Comparison of ENCODE assay signal across 15 mouse cellular contexts in genomic region chr10:31873323-31873895, GRCm38 (mm10).
DNase-seq lines count a peak whose midpoint lies in the region; ATAC-seq and TF ChIP-seq lines count a peak whose summit lies in the region.
"Had no signal": no experiment of that assay in that cellular context is flagged by ENCODE, and none has a peak within 500 bp of the region (broad histone marks: within the 10 kb centered on the region; RNA-seq: fewer than 3 reads in every experiment).

No protein-coding gene starts in this region.

- H3K4me1 ChIP-seq in forebrain, postnatal 0 days (ENCODE audit: insufficient read depth), result no peaks in the 10 kb centered on the region
- no peaks in the 10 kb centered on the region for H3K4me1 ChIP-seq in midbrain, embryonic 14.5 days (ENCODE audit: control insufficient read depth, insufficient read depth, low read length)
- no peaks in the 10 kb centered on the region for H3K4me1 ChIP-seq in intestine, embryonic 15.5 days (replicated peaks)

- H3K36me3 ChIP-seq in forebrain, postnatal 0 days (ENCODE audit: insufficient read depth), result no peaks in the 10 kb centered on the region
- no peaks in the 10 kb centered on the region for H3K36me3 ChIP-seq in midbrain, embryonic 14.5 days (ENCODE audit: control insufficient read depth, insufficient read depth, low read length)
- no peaks in the 10 kb centered on the region for H3K36me3 ChIP-seq in intestine, embryonic 15.5 days

- no peak for TF ChIP-seq CTCF in forebrain, postnatal 0 days (IDR thresholded peaks at IDR 0.05; ENCODE audit: low read depth)

- H3K27me3 ChIP-seq in forebrain, postnatal 0 days (ENCODE audit: insufficient read depth, low read length), result no peaks in the 10 kb centered on the region
- no peaks in the 10 kb centered on the region for H3K27me3 ChIP-seq in midbrain, embryonic 14.5 days (ENCODE audit: control insufficient read depth, insufficient read depth, low read length)
- no peaks in the 10 kb centered on the region for H3K27me3 ChIP-seq in intestine, embryonic 15.5 days (replicated peaks)

- WGBS in forebrain, postnatal 0 days, result 41% methylated on average over 4 of the region's 4 CpGs
- 60% methylated on average over 4 of the region's 4 CpGs for WGBS in midbrain, embryonic 14.5 days
- WGBS in intestine, embryonic 15.5 days, result 60% methylated on average over 4 of the region's 4 CpGs

- peak; percentile 40; the same call in 1 of the 2 replicates for ATAC-seq in forebrain, postnatal 0 days
- peak; percentile 66; the same call in 1 of the 2 replicates for ATAC-seq in midbrain, embryonic 14.5 days (ENCODE audit: low FRiP score, low TSS enrichment)
- no peak for ATAC-seq in frontal cortex, adult (ENCODE audit: low TSS enrichment)
- ATAC-seq in intestine, embryonic 15.5 days, result no peak

- peak; percentile 32 to 46 for DNase-seq in cerebellum, postnatal 14 days
- no peak for DNase-seq in cerebellum, postnatal 25 days
- DNase-seq in brain, adult 2 months (ENCODE audit: low read depth, low spot score), result peak; percentile 5
- peak; percentile 12 for DNase-seq in forebrain, postnatal 0 days
- DNase-seq in midbrain, embryonic 14.5 days, result peak; percentile 7
- DNase-seq in layer of hippocampus, adult 11-12 months (ENCODE audit: low spot score), result no peak
- DNase-seq: cerebellum, postnatal 36 days; gastrocnemius, adult 2 months; kidney, adult 11 months; liver; lung, embryonic 14.5 days; right cerebral cortex, adult 18-20 months; spleen, adult 18-20 months had no signal

- H3K9ac ChIP-seq in forebrain, postnatal 0 days, result no peak overlapping the region
- H3K9ac ChIP-seq in midbrain, embryonic 14.5 days (replicated peaks; ENCODE audit: low read length), result no peak overlapping the region
- H3K9ac ChIP-seq in intestine, embryonic 15.5 days, result no peak overlapping the region
- H3K9ac ChIP-seq: lung, embryonic 14.5 days had no signal

- no peak overlapping the region for H3K4me3 ChIP-seq in forebrain, postnatal 0 days (ENCODE audit: low read depth, low read length)
- H3K4me3 ChIP-seq in midbrain, embryonic 14.5 days (replicated peaks; ENCODE audit: low read depth, low read length), result no peak overlapping the region
- H3K4me3 ChIP-seq in intestine, embryonic 15.5 days (replicated peaks), result no peak overlapping the region
- H3K4me3 ChIP-seq: gastrocnemius, adult 2 months had no signal

- H3K4me2 ChIP-seq in forebrain, postnatal 0 days (ENCODE audit: low read depth), result no peak overlapping the region
- H3K4me2 ChIP-seq in midbrain, embryonic 14.5 days (ENCODE audit: low read length), result no peak overlapping the region
- H3K4me2 ChIP-seq in intestine, embryonic 15.5 days (replicated peaks), result no peak overlapping the region
- H3K4me2 ChIP-seq: lung, embryonic 14.5 days had no signal

- H3K9me3 ChIP-seq in forebrain, postnatal 0 days (ENCODE audit: low read length), result no peaks in the 10 kb centered on the region
- no peaks in the 10 kb centered on the region for H3K9me3 ChIP-seq in midbrain, embryonic 14.5 days (ENCODE audit: control insufficient read depth, low read length)
- H3K9me3 ChIP-seq in intestine, embryonic 15.5 days, result no peaks in the 10 kb centered on the region

- H3K27ac ChIP-seq in forebrain, postnatal 0 days (ENCODE audit: low read depth, low read length), result no peak overlapping the region
- no peak overlapping the region for H3K27ac ChIP-seq in midbrain, embryonic 14.5 days (replicated peaks; ENCODE audit: low read depth, low read length)
- H3K27ac ChIP-seq in intestine, embryonic 15.5 days, result no peak overlapping the region
- H3K27ac ChIP-seq: gastrocnemius, adult 2 months had no signal

Comparison
In these comparisons a context has a peak if more than half of its experiments do, and no peak if none do; other contexts are left out.
1. DNase-seq: peak in cerebellum, postnatal 14 days (2 of 2), brain, adult 2 months (single experiment), forebrain, postnatal 0 days (single experiment) and midbrain, embryonic 14.5 days (single experiment); none in cerebellum, postnatal 25 days (0 of 2) and layer of hippocampus, adult 11-12 months (single experiment).
2. ATAC-seq: peak in forebrain, postnatal 0 days (single experiment) and midbrain, embryonic 14.5 days (single experiment); none in frontal cortex, adult (single experiment) and intestine, embryonic 15.5 days (single experiment).